Mouse (Mus musculus): ENCODE results near the gene Gopc. TPM values are rescaled to one million over a fixed set of nuclear protein-coding genes. Genes with fewer than 3 reads are reported as not detected.
A peak's percentile ranks its signal among the peaks of the same experiment; 100 is the strongest.

Gopc gene
- polyA plus RNA-seq, 1 experiment from 2014 or later = 23.7 TPM

DNA sequence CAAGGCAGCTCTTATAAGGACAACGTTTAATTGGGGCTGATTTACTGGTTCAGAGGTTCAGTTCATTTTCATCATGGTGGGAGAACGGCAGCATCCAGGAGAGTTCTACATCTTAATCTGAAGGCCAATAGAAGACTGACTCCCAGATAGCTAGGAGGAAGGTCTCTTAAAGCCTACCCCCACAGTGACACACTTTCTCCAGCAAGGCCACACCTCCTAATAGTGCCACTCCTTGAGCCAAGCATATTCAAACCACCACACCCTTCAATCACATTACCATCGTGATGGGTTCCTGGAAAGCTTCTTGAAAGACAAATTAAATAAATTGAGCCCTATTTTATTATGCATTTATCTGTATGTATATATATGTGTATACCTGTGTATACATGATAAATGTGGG, 92.7 kb downstream of the Gopc start:
- 94% methylated on average over 3 of the region's 3 CpGs for WGBS
- Histone ChIP-seq H3K27me3 (no peaks in the 10 kb centered on the region), H3K9ac (replicated peaks) (no peak overlapping the region), H3K9me3 (no peaks in the 10 kb centered on the region), H3K36me3 (no peaks in the 10 kb centered on the region), H3K27ac (replicated peaks) (no peak overlapping the region), H3K4me1 (peaks cover 8% of the 10 kb centered on the region; the same call in 1 of the 2 replicates), H3K4me3 (no peak overlapping the region), H3K4me2 (replicated peaks) (no peak overlapping the region)
- no peak for ATAC-seq (replicated peaks)

DNA sequence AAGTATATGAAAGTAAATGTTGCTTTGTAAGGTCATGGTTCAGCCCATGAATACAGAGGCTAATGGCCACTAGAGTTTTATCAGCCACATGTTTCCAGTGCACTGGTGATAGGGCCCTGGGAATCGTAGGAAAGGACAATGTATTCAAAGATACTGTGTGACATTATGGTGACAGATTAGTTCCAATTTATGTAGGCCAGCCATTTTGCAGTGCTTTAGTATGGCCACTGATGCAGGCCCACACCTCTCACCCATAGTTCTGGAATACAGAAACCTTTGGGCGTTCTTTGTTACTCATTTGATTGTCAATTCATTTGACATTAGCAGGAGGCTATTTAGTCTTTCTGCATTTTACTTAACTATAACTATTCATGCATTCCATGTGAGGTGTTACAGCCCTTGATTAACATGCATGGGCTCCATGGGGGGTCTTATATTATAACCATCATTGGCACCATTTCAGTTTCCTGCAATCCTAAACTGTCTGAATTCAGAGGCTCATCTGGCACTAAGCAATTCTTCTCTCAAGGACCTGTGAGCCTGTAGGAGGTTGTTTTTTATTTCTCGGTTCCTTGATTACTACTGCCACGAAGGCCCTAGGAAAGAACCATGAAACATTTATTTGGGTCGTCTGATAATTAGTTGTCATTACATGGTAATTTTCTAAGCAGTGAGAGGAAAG, 93.9 kb downstream of the Gopc start:
- Histone ChIP-seq H3K9me3 (no peaks in the 10 kb centered on the region), H3K36me3 (no peaks in the 10 kb centered on the region), H3K9ac (replicated peaks) (no peak overlapping the region), H3K27me3 (no peaks in the 10 kb centered on the region), H3K4me2 (replicated peaks) (no peak overlapping the region), H3K4me3 (no peak overlapping the region), H3K4me1 (peaks cover 8% of the 10 kb centered on the region; the same call in 1 of the 2 replicates), H3K27ac (replicated peaks) (peak overlapping the region; percentile 25)
- ATAC-seq (replicated peaks) = peak; percentile 60
- 33% methylated on average over 5 of the region's 5 CpGs for WGBS

Other genes starting within 250 kb of the Gopc start
- not detected in 2 replicates for gene Ros1, start 186.9 kb downstream of the Gopc start, polyA plus RNA-seq (2015; fragmentation: Nextera tagmentation; extraction: Ambion mirVana)
- gene Dcbld1, start 148.5 kb downstream of the Gopc start, polyA plus RNA-seq (2015; fragmentation: Nextera tagmentation; extraction: Ambion mirVana) = 19.9 and 22.0 TPM in 2 replicates
- not detected in 2 replicates for gene Gm26741, start 23.4 kb downstream of the Gopc start, polyA plus RNA-seq (2015; fragmentation: Nextera tagmentation; extraction: Ambion mirVana)
- not detected in 2 replicates for gene Nepn, start 6.8 kb upstream of the Gopc start, polyA plus RNA-seq (2015; fragmentation: Nextera tagmentation; extraction: Ambion mirVana)
- gene Nus1, start 35.4 kb upstream of the Gopc start, polyA plus RNA-seq (2015; fragmentation: Nextera tagmentation; extraction: Ambion mirVana) = 18.5 and 19.2 TPM in 2 replicates